Mouse (Mus musculus) stomach, postnatal 0 days (tissue): ENCODE measurements around the gene Cmtm2a. TPM values are rescaled to one million over a fixed set of nuclear protein-coding genes. Genes with fewer than 3 reads are reported as not detected.

ENCODE experiments used
- ATAC-seq: fragments of 200-750 bp; cut with Nextera tagmentation; 2 replicates; pipeline ENCODE4 v1.8.0; 2017; ENCODE audit not compliant: low FRiP score, low TSS enrichment
- DNase-seq: peaks from one replicate; pipeline ENCODE4 v3.0.0-alpha.2; 2016; ENCODE audit warnings: low spot score
- H3K27ac ChIP-seq: fragments of 300-500 bp; sonication (generic); replicated peaks from 2 replicates; pipeline ENCODE4 v1.5.1; 2014; ENCODE audit warnings: mild to moderate bottlenecking, control low read depth
- H3K27me3 ChIP-seq: fragments of 300-500 bp; sonication (generic); 2 replicates; pipeline ENCODE4 v1.6.1; 2014; ENCODE audit warnings: low read length; ENCODE audit not compliant: control insufficient read depth, insufficient read depth
- H3K36me3 ChIP-seq: fragments of 300-500 bp; sonication (generic); 2 replicates; pipeline ENCODE4 v1.6.1; 2014; ENCODE audit warnings: low read length, mixed read lengths; ENCODE audit not compliant: control insufficient read depth, insufficient read depth
- H3K4me1 ChIP-seq: fragments of 300-500 bp; sonication (generic); replicated peaks from 2 replicates; pipeline ENCODE4 v1.6.1; 2014; ENCODE audit warnings: antibody characterized with exemption; ENCODE audit not compliant: control insufficient read depth, insufficient read depth
- H3K4me2 ChIP-seq: fragments of 300-500 bp; sonication (generic); replicated peaks from 2 replicates; pipeline ENCODE4 v1.6.1; 2014; ENCODE audit warnings: low read depth, mild to moderate bottlenecking, control low read depth, moderate library complexity
- H3K4me3 ChIP-seq: fragments of 300-500 bp; sonication (generic); 2 replicates; pipeline ENCODE4 v1.5.1; 2014; ENCODE audit warnings: low read depth, low read length, control low read depth
- H3K9ac ChIP-seq: fragments of 300-500 bp; sonication (generic); 2 replicates; pipeline ENCODE4 v1.6.1; 2014; ENCODE audit warnings: mild to moderate bottlenecking, low read length, control low read depth, mixed read lengths
- H3K9me3 ChIP-seq: fragments of 300-500 bp; sonication (generic); 2 replicates; pipeline ENCODE4 v1.6.1; 2016; ENCODE audit warnings: low read length; ENCODE audit not compliant: control insufficient read depth
- CTCF ChIP-seq: IDR thresholded peaks from 2 replicates; pipeline ENCODE4 v1.5.1; 2016; ENCODE audit warnings: antibody characterized with exemption, low read depth, mild to moderate bottlenecking, moderate library complexity
- EP300 ChIP-seq: optimal IDR thresholded peaks from 2 replicates; pipeline ENCODE3; 2016; ENCODE audit warnings: antibody characterized with exemption
- WGBS: fragments of 180-500 bp; shearing (Covaris S2); extraction: QIAGEN DNeasy Blood & Tissue Kit; methylation state at CpG from one replicate; pipeline ENCODE4 v1.1.7; 2014; 5-methylcytosine and 5-hydroxymethylcytosine counted together
- polyA plus RNA-seq: library from polyadenylated mRNA; unstranded; fragments of >200 nt; fragmentation: Nextera tagmentation; extraction: Ambion mirVana; gene quantifications from 2 replicates; pipeline ENCODE4 v1.2.1, GENCODE M21; 2015

Gene Cmtm2a
- polyA plus RNA-seq, 1 experiment from 2014 or later, result not detected

DNA sequence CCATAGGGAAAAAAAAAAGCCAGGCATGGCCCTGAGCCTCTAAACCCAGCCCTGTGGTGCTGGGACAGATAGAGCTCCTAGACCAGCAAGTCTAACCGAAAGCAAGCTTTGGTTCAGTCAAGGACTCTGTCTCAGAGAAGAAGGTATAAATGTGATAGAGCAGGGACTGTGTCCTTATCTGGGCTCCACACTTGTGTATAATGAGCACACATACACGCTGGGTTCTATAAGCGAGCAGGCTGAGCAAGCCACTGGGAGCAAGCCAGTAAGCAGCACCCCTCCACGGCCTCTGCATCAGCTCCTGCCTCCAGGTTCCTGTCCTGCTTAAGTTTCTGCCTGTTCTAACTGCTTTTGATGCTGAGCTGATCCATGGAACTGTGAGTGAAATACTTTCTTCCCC, 60.9 kb downstream of the Cmtm2a start:
- DNase-seq (no peak), ATAC-seq (no peak)
- Histone ChIP-seq H3K9me3 (no peaks in the 10 kb centered on the region), H3K4me2 (no peak overlapping the region), H3K27me3 (no peaks in the 10 kb centered on the region), H3K9ac (no peak overlapping the region), H3K27ac (no peak overlapping the region), H3K4me1 (no peaks in the 10 kb centered on the region), H3K36me3 (peaks cover 27% of the 10 kb centered on the region), H3K4me3 (no peak overlapping the region)
- TF ChIP-seq EP300 (no peak), CTCF (no peak)
- 93% methylated on average over 4 of the region's 4 CpGs for WGBS

Other genes starting within 250 kb of the Cmtm2a start
- 8.2 and 8.7 TPM in 2 replicates for gene Cdh5, start 191.6 kb downstream of the Cmtm2a start, polyA plus RNA-seq
- gene Bean1, start 122.7 kb downstream of the Cmtm2a start, polyA plus RNA-seq, result 0.81 and 0.88 TPM in 2 replicates
- 11.0 and 13.4 TPM in 2 replicates for gene Tk2, start 44.6 kb downstream of the Cmtm2a start, polyA plus RNA-seq
- gene Cklf, start 42.3 kb downstream of the Cmtm2a start, polyA plus RNA-seq, result 24.1 and 25.3 TPM in 2 replicates
- not detected in 2 replicates for gene Gm45711, start 16.9 kb upstream of the Cmtm2a start, polyA plus RNA-seq
- gene Cmtm1, start 17.0 kb upstream of the Cmtm2a start, polyA plus RNA-seq, result not detected in 2 replicates
- not detected in 2 replicates for gene Gm11020, start 28.4 kb upstream of the Cmtm2a start, polyA plus RNA-seq
- gene Cmtm2b, start 29.0 kb upstream of the Cmtm2a start, polyA plus RNA-seq, result not detected in 2 replicates
- gene Cmtm3, start 46.2 kb upstream of the Cmtm2a start, polyA plus RNA-seq, result 48.4 and 52.1 TPM in 2 replicates
- gene Cmtm4, start 102.6 kb upstream of the Cmtm2a start, polyA plus RNA-seq, result 4.6 and 4.8 TPM in 2 replicates
- gene Dync1li2, start 149.9 kb upstream of the Cmtm2a start, polyA plus RNA-seq, result 31.9 and 33.0 TPM in 2 replicates
- gene Terb1, start 216.7 kb upstream of the Cmtm2a start, polyA plus RNA-seq, result 0.18 and 0.33 TPM in 2 replicates
- 59.2 and 64.1 TPM in 2 replicates for gene Nae1, start 241.5 kb upstream of the Cmtm2a start, polyA plus RNA-seq
- 1.2 and 1.3 TPM in 2 replicates for gene Car7, start 241.5 kb upstream of the Cmtm2a start, polyA plus RNA-seq